Mouse (Mus musculus) G1E (cell line): ENCODE measurements around the gene Gm49369.

Experiments used
- CTCF ChIP-seq: IDR thresholded peaks from 2 replicates; pipeline ENCODE4 v1.5.1; 2012; ENCODE audit warnings: low read depth, low read length, inconsistent platforms, mixed read lengths
- POLR2AphosphoS5 ChIP-seq: IDR thresholded peaks from 2 replicates; pipeline ENCODE4 v1.6.1; 2012; ENCODE audit warnings: low read depth, low read length, inconsistent platforms; ENCODE audit not compliant: insufficient replicate concordance

DNA sequence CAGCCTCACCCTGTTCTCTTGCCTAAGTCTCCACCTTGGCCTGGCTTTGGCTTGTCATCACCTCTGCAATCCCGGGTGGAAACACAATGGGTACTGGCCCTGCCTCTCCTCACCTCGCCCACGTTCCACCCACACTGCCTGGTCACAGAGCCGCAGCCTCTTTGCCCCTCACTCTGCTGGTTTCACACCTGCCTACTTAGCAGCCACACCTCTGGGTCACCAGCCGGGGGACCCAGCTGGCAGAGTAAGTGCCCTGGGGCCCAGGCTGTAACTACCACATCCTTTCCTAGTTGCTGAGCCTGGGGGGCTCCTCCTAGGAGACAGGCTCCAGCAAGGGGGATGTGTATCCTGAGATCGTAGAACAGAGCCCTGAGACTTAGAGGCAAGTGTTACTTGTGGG, 3.3 kb downstream of the Gm49369 start:
- TF ChIP-seq CTCF (no peak), POLR2AphosphoS5 (0 out of 2 replicates have a peak, but pooled peaks have one; percentile 11)
